Mouse (Mus musculus) bone marrow, adult 2 months (tissue): Measurements from ENCODE around the gene Slc25a54. TPM values are rescaled to one million over a fixed set of nuclear protein-coding genes. Genes with fewer than 3 reads are reported as not detected.
A peak's percentile ranks its signal among the peaks of the same experiment; 100 is the strongest.

ENCODE experiments used
- H3K27ac ChIP-seq: fragments of 200-500 bp; 2 replicates; pipeline ENCODE4 v1.5.1; 2012; ENCODE audit warnings: low read depth, mild to moderate bottlenecking, control low read depth, inconsistent platforms, low read length; ENCODE audit not compliant: control insufficient read depth, poor library complexity, insufficient read depth
- H3K4me1 ChIP-seq: fragments of 200-500 bp; 2 replicates; pipeline ENCODE4 v1.6.1; 2011; ENCODE audit warnings: low read length; ENCODE audit not compliant: control insufficient read depth, insufficient read depth
- H3K4me3 ChIP-seq: fragments of 200-500 bp; replicated peaks from 2 replicates; pipeline ENCODE3; 2011; ENCODE audit warnings: mild to moderate bottlenecking, low read depth, low read length, control low read depth; ENCODE audit not compliant: control insufficient read depth
- CTCF ChIP-seq: fragments of 200-500 bp; IDR thresholded peaks from 2 replicates; pipeline ENCODE4 v1.5.1; 2011; ENCODE audit warnings: low read length, control low read depth; ENCODE audit not compliant: control insufficient read depth, insufficient read depth
- POLR2A ChIP-seq: fragments of 200-500 bp; IDR thresholded peaks from 2 replicates; pipeline ENCODE4 v1.6.1; 2011; ENCODE audit warnings: low read depth, mild to moderate bottlenecking, control low read depth, low read length, borderline replicate concordance; ENCODE audit not compliant: control insufficient read depth
- WGBS: fragments of 180-500 bp; shearing (Covaris S2); methylation state at CpG from one replicate; pipeline ENCODE4 v1.1.7; 2018; 5-methylcytosine and 5-hydroxymethylcytosine counted together
- polyA plus RNA-seq: library from polyadenylated mRNA; stranded (reverse); fragments of >200 nt; gene quantifications from 2 replicates; pipeline ENCODE4 v1.2.4, GENCODE M21; 2011; ENCODE audit warnings: low replicate concordance; ENCODE audit not compliant: missing spikeins, insufficient read depth, insufficient read length

Slc25a54 gene
- polyA plus RNA-seq, 1 experiment: not detected

GRCm38 (mm10) chr3:109047707-109048283 lies 32.5 kb upstream of the Slc25a54 start:
- H3K4me3 ChIP-seq: no peak overlapping the region
- no peak overlapping the region for H3K27ac ChIP-seq
- peak; percentile 17; the same call in 1 of the 2 replicates for TF ChIP-seq CTCF
- no peak for TF ChIP-seq POLR2A
- 61% methylated on average over 6 of the region's 6 CpGs for WGBS
- H3K4me1 ChIP-seq: no peaks in the 10 kb centered on the region; the same call in 1 of the 2 replicates

- H3K27ac ChIP-seq: peak overlapping the region; percentile 6; the same call in 1 of the 2 replicates
- H3K4me1 ChIP-seq: no peaks in the 10 kb centered on the region; the same call in 1 of the 2 replicates
- TF ChIP-seq CTCF (no peak), POLR2A (no peak)
- 15% methylated on average over 11 of the region's 11 CpGs for WGBS
- H3K4me3 ChIP-seq: no peak overlapping the region
Observed at GRCm38 (mm10) chr3:109051056-109051945, 29.0 kb upstream of the Slc25a54 start.

- Histone ChIP-seq H3K4me3 (no peak overlapping the region), H3K4me1 (no peaks in the 10 kb centered on the region; the same call in 1 of the 2 replicates), H3K27ac (no peak overlapping the region)
- 38% methylated on average over 6 of the region's 6 CpGs for WGBS
- TF ChIP-seq CTCF (no peak), POLR2A (no peak)
Observed at GRCm38 (mm10) chr3:109051946-109052331, 28.3 kb upstream of the Slc25a54 start.

GRCm38 (mm10) chr3:109059903-109060302 lies 20.4 kb upstream of the Slc25a54 start:
- Histone ChIP-seq H3K4me1 (no peaks in the 10 kb centered on the region), H3K27ac (no peak overlapping the region), H3K4me3 (no peak overlapping the region)
- 61% methylated on average over 8 of the region's 8 CpGs for WGBS
- no peak for TF ChIP-seq POLR2A
- no peak for TF ChIP-seq CTCF

GRCm38 (mm10) chr3:109062391-109062790 lies 17.9 kb upstream of the Slc25a54 start:
- H3K27ac ChIP-seq: no peak overlapping the region
- 43% methylated on average over 7 of the region's 7 CpGs for WGBS
- TF ChIP-seq CTCF: no peak
- no peak for TF ChIP-seq POLR2A
- no peak overlapping the region for H3K4me3 ChIP-seq
- no peaks in the 10 kb centered on the region for H3K4me1 ChIP-seq

GRCm38 (mm10) chr3:109062989-109063388 lies 17.3 kb upstream of the Slc25a54 start:
- Histone ChIP-seq H3K4me1 (no peaks in the 10 kb centered on the region), H3K4me3 (no peak overlapping the region), H3K27ac (no peak overlapping the region)
- 1% methylated on average over 6 of the region's 6 CpGs for WGBS
- TF ChIP-seq CTCF (no peak), POLR2A (no peak)

GRCm38 (mm10) chr3:109084418-109084817 lies 4.1 kb downstream of the Slc25a54 start:
- Histone ChIP-seq H3K27ac (no peak overlapping the region), H3K4me3 (no peak overlapping the region), H3K4me1 (no peaks in the 10 kb centered on the region)
- WGBS: 88% methylated on average over 2 of the region's 2 CpGs
- TF ChIP-seq CTCF (no peak), POLR2A (no peak)

GRCm38 (mm10) chr3:109088460-109088859 lies 8.2 kb downstream of the Slc25a54 start:
- Histone ChIP-seq H3K4me1 (no peaks in the 10 kb centered on the region; the same call in 1 of the 2 replicates), H3K27ac (no peak overlapping the region), H3K4me3 (no peak overlapping the region)
- TF ChIP-seq POLR2A (no peak), CTCF (no peak)
- 62% methylated on average over 2 of the region's 2 CpGs for WGBS

GRCm38 (mm10) chr3:109104702-109105101 lies 24.4 kb downstream of the Slc25a54 start:
- Histone ChIP-seq H3K4me3 (no peak overlapping the region), H3K4me1 (no peaks in the 10 kb centered on the region), H3K27ac (no peak overlapping the region)
- TF ChIP-seq CTCF (no peak), POLR2A (no peak)
- 75% methylated on average over 8 of the region's 8 CpGs for WGBS
